Mouse (Mus musculus) 416B (cell line): ENCODE data around the gene Gm20671.
"Not testable (repeated sequence)": the region's sequence is repeated elsewhere in the genome, so short reads cannot be mapped to it uniquely, and the experiment has no call there.

Source experiments
- DNase-seq: peaks from one replicate; pipeline ENCODE4 v3.0.0; 2011; ENCODE audit warnings: low read depth

The Gm20671 gene

DNA sequence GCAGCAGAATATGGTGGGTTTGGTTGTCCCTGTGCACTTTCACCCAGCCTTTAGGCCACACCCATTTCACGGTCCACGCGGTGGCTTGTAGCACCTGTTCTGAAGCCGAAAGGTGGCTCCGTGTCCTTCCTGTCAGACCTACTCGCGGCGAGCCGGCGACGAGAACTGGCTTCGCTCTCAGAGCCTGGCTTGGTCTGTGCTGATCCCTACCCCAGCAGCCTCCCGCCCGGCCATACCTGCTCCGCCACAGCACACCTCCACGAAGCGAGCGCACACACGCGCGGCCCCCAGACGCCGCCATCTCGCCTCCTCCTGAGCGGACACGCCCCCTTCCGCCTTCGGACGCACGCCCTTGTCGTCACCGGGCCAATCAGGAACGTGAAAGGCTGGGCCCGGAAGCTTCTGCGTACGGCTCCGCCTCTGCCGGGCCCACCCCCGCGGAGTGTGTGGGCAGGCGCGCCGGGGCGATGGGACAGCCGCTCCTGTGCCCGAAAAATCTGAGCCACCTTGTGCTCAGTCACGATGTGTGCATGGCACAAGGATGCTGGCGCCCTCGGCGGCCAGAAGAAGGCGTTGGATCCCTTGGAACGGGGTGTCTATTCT, 41.5 kb downstream of the Gm20671 start, which contains the start of gene Pisd:
Gene Pisd, minus strand, starts transcription at position 334 of the 603 bp plus-strand sequence.
- peak; percentile 94 for DNase-seq

DNA sequence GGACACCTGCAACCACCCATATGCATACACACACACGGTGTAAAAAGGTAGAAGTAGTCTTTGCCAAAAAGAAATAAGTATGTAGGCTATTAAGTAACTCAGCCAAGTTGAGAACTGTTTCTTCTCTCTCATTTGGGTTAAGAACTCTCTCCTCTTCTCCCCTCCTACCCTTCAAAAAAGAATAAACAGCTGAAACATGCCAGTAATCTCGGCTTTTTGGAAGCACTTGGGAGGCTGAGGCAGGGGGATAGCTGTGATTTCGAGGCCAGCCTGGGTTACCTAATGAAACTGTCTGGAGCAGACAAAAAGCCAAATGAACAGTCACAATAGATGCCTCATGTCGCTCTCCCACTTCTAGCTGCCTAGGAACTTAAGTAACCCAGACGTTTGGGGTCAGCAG, 42.2 kb downstream of the Gm20671 start:
- DNase-seq: no peak

DNA sequence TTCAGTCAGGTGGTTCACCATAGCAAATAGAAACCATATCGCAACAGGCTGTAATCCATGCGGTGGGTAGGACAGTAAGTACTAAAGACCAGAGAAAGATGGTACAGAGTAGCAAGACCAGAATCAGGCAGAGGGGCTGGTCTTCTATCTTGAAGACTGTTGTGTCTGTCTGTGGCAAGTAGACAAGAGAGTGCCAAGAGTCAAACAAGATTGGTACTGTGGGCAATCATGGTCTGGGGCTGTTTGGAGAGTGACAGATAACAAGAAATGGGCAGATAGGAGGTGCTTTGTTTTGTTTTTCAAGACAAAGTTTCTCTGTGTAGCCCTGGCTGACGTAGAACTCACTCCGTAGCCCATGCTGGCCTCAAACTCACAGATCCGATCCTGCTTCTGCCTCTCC, 45.3 kb downstream of the Gm20671 start:
- no peak for DNase-seq

DNA sequence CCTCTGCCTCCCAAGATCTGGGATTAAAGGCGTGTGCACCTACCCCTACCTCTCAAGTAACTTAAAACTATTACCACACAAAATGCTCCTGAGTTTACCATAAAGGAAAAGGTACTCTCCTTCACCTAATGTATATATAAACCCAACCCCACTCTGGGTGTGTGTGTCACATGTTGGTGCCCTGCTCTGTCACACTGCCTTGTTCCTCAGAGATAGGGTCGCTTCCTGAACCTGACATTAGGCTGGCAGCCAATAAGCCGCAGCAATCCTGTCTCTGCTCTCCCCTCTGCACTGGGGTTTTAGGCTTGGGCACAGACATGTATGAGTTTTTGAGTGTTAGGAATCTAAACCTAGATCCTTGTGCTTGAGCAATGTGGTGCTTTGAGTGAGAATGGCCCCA, 48.7 kb downstream of the Gm20671 start:
- DNase-seq: no peak

DNA sequence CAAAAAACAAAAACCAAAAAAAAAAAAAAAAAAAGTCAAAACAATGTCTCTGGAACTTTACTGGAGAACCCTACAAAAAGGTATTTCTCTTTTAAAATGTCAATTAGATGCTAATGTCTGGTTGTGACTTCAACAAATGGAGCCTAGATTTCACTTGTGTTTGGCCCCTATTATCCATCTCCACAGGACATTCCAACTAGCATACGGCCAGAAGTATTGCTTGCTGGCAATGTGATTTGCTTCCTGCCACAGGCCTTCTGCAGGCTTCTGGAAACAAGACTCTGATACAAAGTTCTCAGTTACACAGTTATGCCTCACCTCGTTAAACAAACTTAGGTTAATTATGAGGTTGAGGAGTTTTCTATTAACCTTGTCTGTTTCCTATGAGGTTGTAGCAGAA, 54.5 kb downstream of the Gm20671 start:
- DNase-seq: no peak

DNA sequence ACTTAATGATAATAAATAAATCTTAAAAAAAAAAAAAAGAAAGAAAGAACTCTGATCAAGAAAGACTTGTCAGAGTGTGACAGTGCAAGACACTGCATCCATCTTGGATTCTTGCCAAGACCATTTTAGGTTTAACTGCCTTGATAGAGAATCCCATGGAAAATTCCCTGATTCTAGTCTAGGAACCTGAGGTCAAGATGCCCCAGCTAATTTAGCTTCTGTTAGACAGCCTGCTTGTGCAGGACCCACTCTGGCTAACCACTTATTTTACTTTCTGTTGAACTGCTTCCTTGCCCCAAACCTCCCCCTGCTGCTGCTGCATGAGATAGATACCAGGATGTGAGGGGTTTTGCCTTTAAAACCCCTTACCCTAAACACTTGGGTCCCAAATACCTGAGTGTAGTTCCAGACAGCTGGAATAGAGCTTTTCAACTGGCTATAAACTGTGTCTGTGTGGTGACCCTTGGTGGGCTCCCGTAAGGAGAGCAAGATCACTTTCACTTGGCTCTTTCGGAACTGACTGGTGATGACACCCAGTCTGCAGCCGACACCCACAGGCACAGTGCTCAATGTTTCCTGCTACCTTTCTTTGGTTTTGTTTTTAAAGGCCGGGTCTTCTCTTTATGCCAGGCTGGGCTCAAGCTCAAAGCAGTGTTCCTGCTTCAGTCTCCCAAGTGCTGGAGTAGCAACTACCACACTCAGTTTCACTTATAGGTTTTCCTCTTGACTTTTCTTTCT, 59.1 kb downstream of the Gm20671 start:
- no peak for DNase-seq

DNA sequence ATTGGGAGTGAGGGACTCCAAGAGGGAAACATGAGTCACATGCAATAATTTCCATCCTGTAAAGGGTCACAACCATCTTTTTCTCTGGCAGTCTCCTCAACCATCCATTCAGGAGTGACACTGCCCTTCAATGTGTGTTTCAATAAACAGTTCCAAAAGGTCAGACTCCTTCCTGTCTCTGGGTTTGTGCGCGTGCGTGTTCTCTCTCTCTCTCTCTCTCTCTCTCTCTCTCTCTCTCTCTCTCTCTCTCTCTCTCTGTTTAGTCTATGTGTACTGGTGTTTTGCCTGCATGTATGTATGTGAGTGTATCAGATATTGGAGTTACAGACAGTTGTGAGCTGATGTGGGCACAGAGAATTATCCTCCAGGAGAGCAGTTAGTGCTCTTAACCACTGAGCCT, 59.9 kb downstream of the Gm20671 start:
- no peak for DNase-seq

DNA sequence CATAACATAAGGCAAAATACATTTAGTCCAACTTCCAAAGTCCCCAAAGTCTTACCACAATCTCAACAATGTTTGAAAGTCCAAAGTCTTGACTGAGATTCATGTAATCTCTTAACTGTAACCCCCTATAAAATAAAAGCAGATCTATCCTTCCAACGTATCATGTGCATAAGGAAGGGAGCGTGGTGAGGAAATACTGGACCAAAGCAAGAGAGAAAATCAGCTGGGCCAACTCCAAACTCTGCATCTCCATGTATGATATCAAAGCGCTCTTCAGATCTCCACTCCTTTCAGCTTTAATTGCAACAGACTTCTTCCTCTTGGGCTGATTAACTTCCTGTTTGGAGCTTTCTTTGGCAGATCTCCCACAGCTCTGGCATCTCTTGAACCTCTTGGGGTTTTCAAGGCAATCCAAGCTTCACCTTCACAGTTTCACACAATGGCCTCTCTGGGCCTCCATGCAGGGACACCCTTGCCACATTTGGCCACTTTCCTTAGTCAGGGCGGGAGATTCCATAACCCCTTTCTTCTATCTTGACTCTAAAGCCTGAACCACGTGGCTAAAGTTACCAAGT, 65.3 kb downstream of the Gm20671 start:
- peak; percentile 93 for DNase-seq

DNA sequence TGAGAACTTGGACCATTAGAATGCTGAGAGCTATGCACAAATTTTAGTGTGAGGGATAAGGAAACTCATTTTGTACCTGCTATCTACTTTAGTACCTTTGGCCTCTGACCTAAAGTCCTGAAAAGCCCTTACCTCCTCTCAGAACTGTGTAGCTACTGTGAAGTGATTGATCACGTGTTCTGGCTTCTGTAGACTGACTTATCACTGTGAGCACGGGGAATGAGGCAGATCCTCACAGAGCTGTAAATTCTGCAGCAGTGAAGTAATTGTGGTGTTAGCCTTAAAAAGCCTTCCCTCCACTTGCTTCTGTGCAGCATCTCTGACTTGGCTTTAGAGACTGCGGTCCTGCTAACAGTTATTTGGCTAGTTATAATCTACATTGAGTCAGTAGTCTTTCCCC, 66.1 kb downstream of the Gm20671 start:
- DNase-seq: no peak

DNA sequence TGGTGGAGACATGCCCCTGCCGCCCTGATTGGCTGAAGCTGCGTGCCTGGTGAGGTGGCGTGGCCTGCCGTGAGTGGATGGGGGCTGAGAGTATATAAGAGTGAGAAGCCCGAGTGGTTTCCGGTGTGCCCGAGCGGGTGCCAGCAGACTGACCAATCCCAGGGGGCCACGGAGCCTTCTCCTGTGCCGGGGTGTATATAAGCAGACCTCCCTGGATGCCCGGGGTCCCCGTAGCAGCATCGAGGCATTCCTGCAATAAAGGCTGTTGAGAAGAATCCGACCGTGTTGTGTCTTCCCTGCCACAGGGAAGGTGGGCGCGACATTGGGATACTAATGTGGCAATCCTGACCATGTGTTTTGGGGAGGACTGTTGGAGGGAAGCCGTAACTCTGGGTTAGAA, 66.6 kb downstream of the Gm20671 start:
- DNase-seq: not testable (repeated sequence)

DNA sequence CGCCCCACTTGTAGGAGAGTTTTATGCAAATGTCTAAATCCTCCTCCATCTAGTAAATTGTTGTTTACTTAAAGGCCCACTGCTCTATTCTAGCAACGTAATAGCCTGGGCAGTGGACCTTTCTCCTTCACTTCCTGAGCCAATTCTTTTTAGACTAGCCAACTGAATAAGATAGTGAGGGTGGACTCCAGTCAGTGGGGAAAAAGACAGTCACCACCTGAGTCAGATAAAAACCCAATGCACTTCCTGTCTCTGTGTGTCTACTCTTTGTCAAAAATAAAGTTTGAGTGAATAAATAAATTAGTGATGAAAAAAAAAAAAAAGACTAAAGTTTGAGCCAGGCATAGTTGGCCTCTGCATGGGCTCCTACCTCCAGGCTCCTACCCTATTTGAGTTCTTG, 67.2 kb downstream of the Gm20671 start:
- peak; percentile 64 for DNase-seq

DNA sequence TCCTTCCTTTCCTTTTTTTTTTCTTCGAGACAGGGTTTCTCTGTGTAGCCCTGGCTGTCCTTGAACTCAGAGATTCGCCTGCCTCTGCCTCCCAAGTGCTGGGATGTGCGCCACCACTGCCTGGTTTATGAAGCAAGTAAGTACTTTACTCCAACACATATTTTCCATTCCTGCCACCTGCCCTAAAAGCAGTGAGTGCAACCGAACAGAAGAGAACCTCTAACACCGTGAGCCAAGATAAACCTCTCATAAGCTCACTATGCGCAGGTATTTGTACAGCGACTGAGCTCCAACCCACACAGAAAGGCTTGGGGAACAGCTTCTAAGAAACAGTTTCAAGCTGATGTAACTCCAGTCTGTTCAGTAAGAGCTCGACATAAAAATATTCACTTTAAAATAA, 70.8 kb downstream of the Gm20671 start:
- no peak for DNase-seq

DNA sequence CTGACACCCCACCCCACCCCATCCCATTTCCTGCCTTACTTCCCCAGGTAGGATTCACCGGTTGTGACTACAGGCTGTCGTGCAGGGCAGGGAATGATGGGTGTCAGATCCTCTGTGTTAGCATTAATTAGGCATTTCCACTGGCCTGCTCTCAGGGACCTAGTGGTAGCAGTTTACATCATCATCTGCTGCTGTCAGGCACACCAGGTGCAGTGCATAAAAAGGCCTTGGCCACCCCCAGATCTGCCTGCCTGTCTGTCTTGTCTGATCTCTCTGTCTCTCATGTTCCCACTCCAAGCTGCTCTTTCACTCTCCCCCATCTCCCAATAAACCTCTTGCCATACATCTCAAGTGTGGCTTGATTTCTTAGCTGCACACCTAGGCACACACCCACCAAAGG, 75.2 kb downstream of the Gm20671 start:
- no peak for DNase-seq

DNA sequence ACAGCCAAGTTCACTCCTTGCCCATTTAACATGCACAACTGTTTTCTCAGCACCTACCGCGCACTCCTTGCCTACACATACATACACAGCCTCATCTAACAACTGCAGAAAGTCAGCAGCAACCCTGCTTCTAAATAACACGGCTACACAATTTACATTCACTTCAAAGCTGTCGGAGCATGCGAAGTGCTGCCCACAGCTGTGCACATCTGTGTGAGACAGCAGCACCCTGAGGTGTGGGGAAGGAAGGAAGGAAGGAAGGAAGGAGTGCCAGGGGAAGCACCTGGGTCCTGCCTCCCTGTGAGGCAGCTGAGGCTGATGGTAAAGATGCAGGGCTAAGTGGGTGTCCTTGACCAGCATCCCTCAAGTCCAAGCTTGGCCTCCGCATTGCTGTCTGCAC, 78.0 kb downstream of the Gm20671 start:
- DNase-seq: no peak

DNA sequence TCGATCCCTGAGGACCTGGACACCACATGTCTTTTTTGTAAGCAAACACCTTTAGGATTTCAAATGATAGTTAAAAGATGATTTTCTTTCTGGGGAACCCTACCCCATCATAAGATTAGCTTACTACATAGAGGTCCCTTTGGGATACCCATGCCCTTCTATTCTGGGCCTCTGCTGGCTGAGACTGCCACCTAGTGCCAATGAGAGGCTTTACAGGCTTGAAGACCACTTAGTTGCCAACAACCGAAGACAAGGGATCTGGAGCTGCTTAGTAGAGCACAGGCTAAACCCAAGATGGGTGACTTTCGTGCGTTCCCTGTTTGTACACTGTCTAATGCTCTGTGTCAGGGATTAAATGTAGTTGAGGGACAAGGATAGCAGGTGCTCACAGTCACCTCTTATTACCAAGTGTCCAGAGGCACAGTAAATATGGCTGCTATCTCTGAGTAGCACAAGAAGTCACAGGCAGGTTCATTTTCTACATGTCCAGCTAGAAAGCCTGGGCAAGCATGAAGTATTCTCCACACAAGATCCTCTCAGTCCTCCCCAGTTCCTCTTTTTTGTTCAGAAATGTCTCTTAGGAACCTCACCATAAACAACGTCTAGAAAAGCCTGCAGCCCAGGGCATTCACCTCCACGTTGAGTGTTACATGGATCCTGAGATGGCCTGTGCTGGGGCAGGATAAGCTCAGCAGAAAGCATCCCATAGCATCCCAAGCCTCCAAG, 79.1 kb downstream of the Gm20671 start:
- DNase-seq: peak; percentile 78

DNA sequence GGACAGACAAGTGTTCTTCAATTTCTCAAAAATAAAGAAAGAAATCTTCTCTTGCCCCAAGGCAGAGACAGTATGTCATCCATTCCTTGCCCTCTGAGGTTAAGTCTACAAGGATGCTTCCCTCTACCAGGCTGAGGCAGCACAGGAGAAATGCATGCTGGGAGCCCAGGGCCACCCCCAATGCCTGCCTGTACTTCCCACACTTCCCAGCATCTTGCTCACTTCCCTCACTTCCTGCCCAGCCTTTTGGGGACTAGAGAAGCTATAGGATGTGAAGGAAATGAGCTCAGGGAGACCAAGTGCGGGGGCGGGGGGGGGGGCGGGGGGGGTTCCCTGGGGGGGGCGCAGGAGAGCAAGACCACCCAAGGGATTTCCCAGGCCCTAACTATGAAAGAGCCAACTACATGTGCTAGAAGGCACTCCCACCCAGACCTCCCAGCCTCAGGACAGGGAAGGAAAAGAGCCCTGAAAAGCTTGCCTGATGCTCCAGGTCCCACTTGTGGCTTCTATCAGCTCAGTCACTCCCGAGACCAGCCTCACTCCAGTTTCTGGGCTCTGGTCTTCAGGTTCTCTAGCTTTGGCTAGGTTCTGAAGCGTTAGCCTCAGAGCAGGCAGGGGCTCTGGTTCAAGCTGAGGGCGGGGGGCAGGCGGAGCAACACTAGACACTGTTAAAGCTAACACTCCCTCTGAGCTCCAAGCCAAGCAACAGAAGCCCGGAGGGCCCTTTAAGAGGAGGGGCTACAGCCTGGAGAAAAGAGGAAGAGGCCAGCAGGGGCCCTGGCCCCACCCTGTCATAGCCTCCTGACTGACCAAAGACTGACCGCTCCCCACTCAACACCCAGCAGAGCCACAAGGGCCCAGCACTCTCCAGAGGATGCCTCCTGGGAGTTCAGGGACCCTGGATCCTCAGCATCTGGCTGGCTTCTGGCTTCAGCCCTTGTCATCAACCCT, 80.9 kb downstream of the Gm20671 start:
- peak; percentile 93 for DNase-seq

DNA sequence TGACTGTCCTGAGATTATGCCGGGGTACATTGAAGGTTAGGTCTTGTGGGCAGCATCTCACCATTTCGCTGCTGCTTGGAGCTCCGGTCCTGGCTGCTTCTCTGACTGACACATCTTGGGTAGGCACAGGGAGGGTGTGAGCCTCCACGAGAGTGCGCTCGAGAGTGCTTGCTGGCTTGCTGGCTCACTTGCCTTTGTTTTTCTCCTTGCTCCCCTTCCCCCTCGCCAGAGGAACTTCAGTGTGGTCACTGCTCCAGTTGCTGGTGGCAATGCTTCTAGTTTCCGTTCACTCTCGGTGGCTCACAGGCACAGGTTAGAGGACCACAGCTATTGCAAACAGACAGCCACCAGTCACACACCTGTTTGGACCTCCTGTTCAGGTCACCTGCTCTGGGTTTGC, 84.8 kb downstream of the Gm20671 start:
- DNase-seq: no peak

DNA sequence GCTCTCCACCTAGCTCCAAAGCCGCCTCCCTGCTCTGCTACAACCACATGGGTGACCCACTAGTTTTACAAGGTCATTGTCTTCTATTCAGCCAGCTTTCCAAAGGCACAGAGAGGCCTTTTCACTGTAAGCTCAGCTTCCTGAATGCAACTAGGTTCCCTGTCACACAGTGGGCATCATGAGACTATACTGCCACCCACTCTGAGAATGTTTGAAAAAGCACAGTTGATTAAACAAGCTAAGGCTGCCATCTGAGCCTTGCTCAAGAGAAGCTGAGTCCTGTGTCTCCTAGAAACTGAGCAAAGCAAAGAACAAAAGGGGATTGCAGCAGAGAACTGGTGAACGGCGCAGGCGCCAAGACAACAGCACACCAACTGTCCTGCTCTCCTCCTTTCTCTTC, 85.5 kb downstream of the Gm20671 start:
- DNase-seq: not testable (repeated sequence)

DNA sequence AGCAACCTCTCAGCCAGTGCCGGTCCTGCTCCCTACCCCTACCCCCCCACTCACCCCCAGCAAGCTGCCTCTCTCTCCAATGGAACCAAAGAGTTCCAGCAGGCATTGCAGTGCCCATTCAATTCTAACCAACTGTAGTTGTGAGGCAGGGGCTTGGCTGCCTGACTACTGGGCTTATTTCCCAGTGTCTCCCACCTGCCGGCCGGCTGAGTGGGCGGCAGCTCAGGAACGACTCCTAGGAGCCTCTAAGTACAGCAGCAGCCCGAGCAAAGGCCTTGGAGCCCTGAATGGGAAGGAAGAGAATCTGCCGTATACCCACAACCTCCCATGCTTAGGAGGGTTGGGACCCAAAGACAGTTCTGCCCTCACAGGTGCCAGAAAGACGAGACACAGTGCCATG, 86.1 kb downstream of the Gm20671 start:
- not testable (repeated sequence) for DNase-seq

DNA sequence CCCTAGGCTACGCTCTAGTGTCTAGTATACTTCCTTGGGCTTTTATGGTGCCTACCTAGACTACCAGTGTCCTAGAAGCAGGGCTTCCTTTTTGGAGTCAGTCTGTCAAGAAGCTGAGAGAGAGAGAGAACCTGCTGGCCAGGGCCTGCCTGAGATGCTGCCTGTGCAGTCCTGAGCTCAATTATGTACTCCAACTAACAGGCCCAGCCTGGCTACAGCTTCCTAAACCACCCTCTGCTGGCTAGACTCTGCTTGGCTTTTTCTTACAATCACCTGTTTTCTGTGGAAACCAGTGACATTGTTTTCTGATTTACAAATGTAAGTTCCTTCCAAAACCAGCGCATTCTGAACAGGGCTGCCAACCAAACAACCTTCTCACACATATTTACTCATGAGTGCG, 86.8 kb downstream of the Gm20671 start:
- no peak for DNase-seq

DNA sequence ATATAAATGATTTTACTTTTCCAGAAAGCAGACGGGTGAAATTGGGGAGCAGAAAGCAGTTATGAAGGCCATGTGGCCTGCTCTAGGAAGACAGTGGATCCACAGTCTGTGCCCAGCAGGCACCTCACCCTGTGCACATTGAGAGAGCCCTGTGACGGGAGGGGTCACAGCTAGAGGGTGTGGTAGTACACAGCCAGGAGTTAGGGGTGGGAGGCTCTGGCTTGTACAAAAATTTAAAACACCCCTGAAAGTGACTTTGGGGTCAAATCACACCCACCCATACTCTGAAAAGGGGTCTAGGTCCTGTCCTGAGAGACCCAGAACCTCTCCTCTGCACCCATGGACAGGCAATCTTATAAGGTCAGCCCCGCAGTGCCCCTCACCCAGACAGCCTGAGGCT, 90.1 kb downstream of the Gm20671 start:
- DNase-seq: not testable (repeated sequence)

DNA sequence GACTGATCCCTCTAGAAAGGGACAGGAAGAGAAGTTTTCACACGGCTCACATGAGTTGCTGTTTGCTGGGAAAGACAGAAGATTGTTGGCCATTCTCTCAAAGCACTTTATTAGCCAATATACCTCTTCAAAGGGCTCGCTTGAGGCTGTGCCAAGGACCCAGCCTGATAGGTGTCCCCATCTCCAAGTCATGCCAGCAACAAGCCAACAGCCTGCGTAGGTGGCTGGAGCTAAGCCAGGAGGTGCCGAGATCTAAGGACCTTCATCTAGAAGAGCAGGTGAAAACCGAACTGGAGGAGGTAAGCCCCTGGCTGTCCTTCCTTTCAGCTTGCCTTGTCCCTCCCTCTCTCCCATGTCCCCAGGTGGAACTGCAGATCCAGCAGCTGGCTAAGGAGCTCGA, 91.1 kb downstream of the Gm20671 start:
- no peak for DNase-seq
